Mouse (Mus musculus) hindbrain, embryonic 13.5 days (tissue): ENCODE measurements around the gene Gng4. TPM values are rescaled to one million over a fixed set of nuclear protein-coding genes. Genes with fewer than 3 reads are reported as not detected.

ENCODE experiments used
- ATAC-seq: fragments of 200-750 bp; cut with Nextera tagmentation; 2 replicates; pipeline ENCODE4 v1.8.0; 2017; ENCODE audit warnings: moderate TSS enrichment; ENCODE audit not compliant: low FRiP score
- H3K27ac ChIP-seq: fragments of 300-500 bp; sonication (generic); 2 replicates; pipeline ENCODE4 v1.5.1; 2015; ENCODE audit warnings: inconsistent platforms, mild to moderate bottlenecking, moderate library complexity
- H3K27me3 ChIP-seq: fragments of 300-500 bp; sonication (generic); 2 replicates; pipeline ENCODE4 v1.6.1; 2015; ENCODE audit warnings: mild to moderate bottlenecking, inconsistent platforms
- H3K36me3 ChIP-seq: fragments of 300-500 bp; sonication (generic); 2 replicates; pipeline ENCODE4 v1.6.1; 2015; ENCODE audit warnings: mild to moderate bottlenecking, inconsistent platforms
- H3K4me1 ChIP-seq: fragments of 300-500 bp; sonication (generic); replicated peaks from 2 replicates; pipeline ENCODE4 v1.6.1; 2015; ENCODE audit warnings: inconsistent platforms
- H3K4me2 ChIP-seq: fragments of 300-500 bp; sonication (generic); 2 replicates; pipeline ENCODE4 v1.6.1; 2015; ENCODE audit warnings: inconsistent platforms, mild to moderate bottlenecking, moderate library complexity
- H3K4me3 ChIP-seq: fragments of 300-500 bp; sonication (generic); 2 replicates; pipeline ENCODE4 v1.5.1; 2015; ENCODE audit warnings: mild to moderate bottlenecking, inconsistent platforms
- H3K9ac ChIP-seq: fragments of 300-500 bp; sonication (generic); 2 replicates; pipeline ENCODE4 v1.6.1; 2015; ENCODE audit warnings: mild to moderate bottlenecking, inconsistent platforms
- H3K9me3 ChIP-seq: fragments of 300-500 bp; sonication (generic); 2 replicates; pipeline ENCODE4 v1.6.1; 2016; ENCODE audit warnings: inconsistent platforms
- WGBS: fragments of 180-500 bp; shearing (Covaris S2); methylation state at CpG from one replicate; pipeline ENCODE4 v1.1.7; 2015; 5-methylcytosine and 5-hydroxymethylcytosine counted together
- polyA plus RNA-seq: library from polyadenylated mRNA; unstranded; fragments of >200 nt; fragmentation: Nextera tagmentation; extraction: Ambion mirVana; gene quantifications from 2 replicates; pipeline ENCODE4 v1.2.1, GENCODE M21; 2015

The Gng4 gene
- polyA plus RNA-seq, 1 experiment from 2014 or later: 22.2 TPM

GRCm38 (mm10) chr13:13867078-13867759 lies 83.4 kb downstream of the Gng4 start:
- Histone ChIP-seq H3K4me2 (no peak overlapping the region), H3K27me3 (no peaks in the 10 kb centered on the region), H3K36me3 (no peaks in the 10 kb centered on the region), H3K27ac (no peak overlapping the region), H3K9me3 (no peaks in the 10 kb centered on the region), H3K9ac (no peak overlapping the region), H3K4me1 (no peaks in the 10 kb centered on the region), H3K4me3 (no peak overlapping the region)
- WGBS: 85% methylated on average over 2 of the region's 2 CpGs
- peak; percentile 57; the same call in 1 of the 2 replicates for ATAC-seq

DNA sequence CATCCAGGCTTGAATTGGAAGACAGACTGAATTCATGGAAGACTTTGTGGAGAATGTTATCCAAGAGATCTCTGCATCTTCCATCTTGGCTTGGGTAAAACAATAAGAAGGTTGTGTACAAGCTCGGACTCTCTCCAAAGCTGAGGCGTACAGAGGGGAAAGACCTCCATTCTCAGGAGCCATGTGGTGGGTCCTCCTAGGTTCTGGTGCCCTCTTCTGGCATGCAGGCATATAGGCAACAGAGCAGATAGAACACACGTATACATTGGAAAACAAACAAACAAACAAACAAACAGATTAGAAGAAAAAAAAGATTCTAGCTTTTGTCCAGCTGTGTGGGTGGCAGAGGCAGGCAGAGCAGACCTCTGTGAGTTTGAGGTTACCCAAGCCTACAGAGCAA lies 84.1 kb downstream of the Gng4 start:
- peak; percentile 89 for ATAC-seq

More for the DNA sequence above, 84.1 kb downstream of the Gng4 start:
- Histone ChIP-seq H3K4me3 (no peak overlapping the region), H3K9ac (no peak overlapping the region), H3K4me1 (no peaks in the 10 kb centered on the region), H3K4me2 (no peak overlapping the region), H3K9me3 (no peaks in the 10 kb centered on the region), H3K36me3 (no peaks in the 10 kb centered on the region), H3K27ac (no peak overlapping the region), H3K27me3 (no peaks in the 10 kb centered on the region)
- WGBS: 25% methylated on average over 3 of the region's 3 CpGs

Other genes starting within 250 kb of the Gng4 start
- 6.5 and 7.6 TPM in 2 replicates for gene Lyst, start 193.7 kb upstream of the Gng4 start, polyA plus RNA-seq
- gene B3galnt2, start 170.4 kb downstream of the Gng4 start, polyA plus RNA-seq: 19.0 and 21.7 TPM in 2 replicates